Mouse (Mus musculus) small intestine, adult 2 months (tissue): ENCODE data around the gene Sh3gl2.

ENCODE experiments used
- CTCF ChIP-seq: fragments of 200-500 bp; IDR thresholded peaks from 2 replicates; pipeline ENCODE4 v1.5.1; 2012; ENCODE audit warnings: low read depth, mild to moderate bottlenecking, control low read depth, inconsistent platforms, low read length, moderate library complexity, mixed read lengths; ENCODE audit not compliant: insufficient replicate concordance, insufficient read length; ENCODE audit errors: extremely low read depth
- POLR2A ChIP-seq: fragments of 200-500 bp; IDR thresholded peaks from 2 replicates; pipeline ENCODE4 v1.6.1; 2012; ENCODE audit warnings: low read depth, mild to moderate bottlenecking, control low read depth, inconsistent platforms, low read length, moderate library complexity

- TF ChIP-seq POLR2A (no peak), CTCF (no peak)
Measured at GRCm38 (mm10) chr4:85385241-85385640, 180.3 kb downstream of the Sh3gl2 start.
